Mouse (Mus musculus) heart, embryonic 11.5 days (tissue): Measurements from ENCODE around the gene Cnr2. TPM values are rescaled to one million over a fixed set of nuclear protein-coding genes. Genes with fewer than 3 reads are reported as not detected.

Source experiments
- ATAC-seq: fragments of 200-750 bp; cut with Nextera tagmentation; replicated peaks from 2 replicates; pipeline ENCODE4 v1.8.0; 2017; ENCODE audit warnings: moderate library complexity; ENCODE audit not compliant: insufficient number of reproducible peaks, low FRiP score, low TSS enrichment
- H3K27ac ChIP-seq: fragments of 300-500 bp; sonication (generic); 2 replicates; pipeline ENCODE4 v1.5.1; 2014; ENCODE audit warnings: mild to moderate bottlenecking, low read depth, low read length
- H3K27me3 ChIP-seq: fragments of 300-500 bp; sonication (generic); 2 replicates; pipeline ENCODE4 v1.6.1; 2014; ENCODE audit warnings: mild to moderate bottlenecking, low read length, mixed read lengths; ENCODE audit not compliant: control insufficient read depth, insufficient read depth
- H3K36me3 ChIP-seq: fragments of 300-500 bp; sonication (generic); 2 replicates; pipeline ENCODE4 v1.6.1; 2014; ENCODE audit warnings: mild to moderate bottlenecking, low read length, moderate library complexity, mixed read lengths; ENCODE audit not compliant: control insufficient read depth, insufficient read depth
- H3K4me1 ChIP-seq: fragments of 300-500 bp; sonication (generic); 2 replicates; pipeline ENCODE4 v1.6.1; 2014; ENCODE audit warnings: low read length; ENCODE audit not compliant: control insufficient read depth, insufficient read depth
- H3K4me2 ChIP-seq: fragments of 300-500 bp; sonication (generic); 2 replicates; pipeline ENCODE4 v1.6.1; 2014; ENCODE audit warnings: mild to moderate bottlenecking, moderate library complexity
- H3K4me3 ChIP-seq: fragments of 300-500 bp; sonication (generic); 2 replicates; pipeline ENCODE4 v1.5.1; 2014; ENCODE audit warnings: low read depth, low read length
- H3K9ac ChIP-seq: fragments of 300-500 bp; sonication (generic); 2 replicates; pipeline ENCODE4 v1.6.1; 2014; ENCODE audit warnings: mild to moderate bottlenecking, low read depth, low read length, moderate library complexity
- H3K9me3 ChIP-seq: fragments of 300-500 bp; sonication (generic); replicated peaks from 2 replicates; pipeline ENCODE4 v1.6.1; 2016; ENCODE audit warnings: low read length; ENCODE audit not compliant: control insufficient read depth
- WGBS: fragments of 180-500 bp; shearing (Covaris S2); extraction: QIAGEN DNeasy Blood & Tissue Kit; methylation state at CpG from one replicate; pipeline ENCODE4 v1.1.7; 2014; ENCODE audit not compliant: insufficient replicate concordance; 5-methylcytosine and 5-hydroxymethylcytosine counted together
- polyA plus RNA-seq: library from polyadenylated mRNA; unstranded; fragments of >200 nt; fragmentation: Nextera tagmentation; extraction: Ambion mirVana; gene quantifications from 2 replicates; pipeline ENCODE4 v1.2.1, GENCODE M21; 2014

Gene Cnr2
- polyA plus RNA-seq, 1 experiment from 2014 or later: 0.73 TPM

GRCm38 (mm10) chr4:135919280-135919639 lies 24.1 kb downstream of the Cnr2 start:
- Histone ChIP-seq H3K27ac (no peak overlapping the region), H3K36me3 (no peaks in the 10 kb centered on the region), H3K9me3 (no peaks in the 10 kb centered on the region), H3K9ac (no peak overlapping the region), H3K4me1 (0 out of 2 replicates have a peak, but pooled peaks cover 6% of the 10 kb centered on the region), H3K4me2 (no peak overlapping the region), H3K4me3 (no peak overlapping the region), H3K27me3 (0 out of 2 replicates have a peak, but pooled peaks cover 3% of the 10 kb centered on the region)
- no peak for ATAC-seq
- 86% methylated on average over 3 of the region's 3 CpGs for WGBS

GRCm38 (mm10) chr4:135920304-135921241 lies 25.4 kb downstream of the Cnr2 start, which contains the start of gene Fuca1:
TSS of gene Fuca1 (plus strand) at chr4:135920735.
- 2% methylated on average over 60 of the region's 60 CpGs for WGBS
- Histone ChIP-seq H3K4me3 (peak within 1 kb of the TSS; percentile 79), H3K9me3 (no peaks in the 10 kb centered on the region), H3K9ac (peak within 1 kb of the TSS; percentile 71), H3K27ac (peak within 1 kb of the TSS; percentile 62), H3K27me3 (0 out of 2 replicates have a peak, but pooled peaks cover 3% of the 10 kb centered on the region), H3K36me3 (no peaks in the 10 kb centered on the region), H3K4me1 (0 out of 2 replicates have a peak, but pooled peaks cover 6% of the 10 kb centered on the region), H3K4me2 (peak within 1 kb of the TSS; percentile 87)
- peak; percentile 90 for ATAC-seq

- Histone ChIP-seq H3K9me3 (no peaks in the 10 kb centered on the region), H3K27ac (no peak overlapping the region; the same call in 1 of the 2 replicates)
Observed at GRCm38 (mm10) chr4:135921257-135922120, 26.3 kb downstream of the Cnr2 start.

GRCm38 (mm10) chr4:135922190-135922589 lies 27.0 kb downstream of the Cnr2 start:
- H3K4me1 ChIP-seq: peaks cover 8% of the 10 kb centered on the region; the same call in 1 of the 2 replicates
- H3K36me3 ChIP-seq: no peaks in the 10 kb centered on the region
- H3K27me3 ChIP-seq: 0 out of 2 replicates have a peak, but pooled peaks cover 3% of the 10 kb centered on the region
- H3K4me2 ChIP-seq: peak overlapping the region; percentile 87
- H3K9ac ChIP-seq: no peak overlapping the region
- H3K9me3 ChIP-seq: no peaks in the 10 kb centered on the region
- H3K4me3 ChIP-seq: no peak overlapping the region
- H3K27ac ChIP-seq: no peak overlapping the region
- ATAC-seq: no peak
- WGBS: 70% methylated on average over 1 of the region's 1 CpGs

More at GRCm38 (mm10) chr4:135921257-135922120, 26.3 kb downstream of the Cnr2 start:
- Histone ChIP-seq H3K27me3 (0 out of 2 replicates have a peak, but pooled peaks cover 3% of the 10 kb centered on the region), H3K4me2 (peak overlapping the region; percentile 87), H3K36me3 (no peaks in the 10 kb centered on the region), H3K4me1 (peaks cover 8% of the 10 kb centered on the region; the same call in 1 of the 2 replicates), H3K9ac (peak overlapping the region; percentile 71), H3K4me3 (peak overlapping the region; percentile 79)
- 9% methylated on average over 26 of the region's 26 CpGs for WGBS
- ATAC-seq: no peak

GRCm38 (mm10) chr4:135924418-135924817 lies 29.2 kb downstream of the Cnr2 start:
- Histone ChIP-seq H3K4me1 (peaks cover 8% of the 10 kb centered on the region; the same call in 1 of the 2 replicates), H3K9ac (no peak overlapping the region), H3K4me2 (no peak overlapping the region), H3K9me3 (no peaks in the 10 kb centered on the region), H3K27ac (no peak overlapping the region), H3K27me3 (no peaks in the 10 kb centered on the region), H3K36me3 (no peaks in the 10 kb centered on the region), H3K4me3 (no peak overlapping the region)
- whole genome bisulfite sequencing: 84% methylated on average over 2 of the region's 2 CpGs
- ATAC-seq: no peak

GRCm38 (mm10) chr4:135925341-135925740 lies 30.1 kb downstream of the Cnr2 start:
- no peaks in the 10 kb centered on the region for H3K36me3 ChIP-seq
- no peak for ATAC-seq
- peaks cover 8% of the 10 kb centered on the region; the same call in 1 of the 2 replicates for H3K4me1 ChIP-seq
- H3K27ac ChIP-seq: no peak overlapping the region
- no peak overlapping the region for H3K9ac ChIP-seq
- no peak overlapping the region for H3K4me2 ChIP-seq
- H3K27me3 ChIP-seq: no peaks in the 10 kb centered on the region
- no peaks in the 10 kb centered on the region for H3K9me3 ChIP-seq
- WGBS: 69% methylated on average over 5 of the region's 5 CpGs
- no peak overlapping the region for H3K4me3 ChIP-seq

- no peaks in the 10 kb centered on the region for H3K36me3 ChIP-seq
- 72% methylated on average over 10 of the region's 10 CpGs for WGBS
- H3K4me3 ChIP-seq: no peak overlapping the region
- no peak overlapping the region for H3K4me2 ChIP-seq
- H3K9me3 ChIP-seq: no peaks in the 10 kb centered on the region
- H3K9ac ChIP-seq: no peak overlapping the region
- peaks cover 8% of the 10 kb centered on the region; the same call in 1 of the 2 replicates for H3K4me1 ChIP-seq
- ATAC-seq: no peak
- H3K27ac ChIP-seq: no peak overlapping the region
- no peaks in the 10 kb centered on the region for H3K27me3 ChIP-seq
Observed at GRCm38 (mm10) chr4:135926195-135926808, 31.1 kb downstream of the Cnr2 start.

- no peak for ATAC-seq
- Histone ChIP-seq H3K9ac (no peak overlapping the region), H3K4me2 (no peak overlapping the region), H3K4me1 (peaks cover 5% of the 10 kb centered on the region; the same call in 1 of the 2 replicates), H3K9me3 (no peaks in the 10 kb centered on the region), H3K27me3 (no peaks in the 10 kb centered on the region), H3K27ac (no peak overlapping the region), H3K36me3 (no peaks in the 10 kb centered on the region), H3K4me3 (no peak overlapping the region)
- 84% methylated on average over 3 of the region's 3 CpGs for WGBS
Observed at GRCm38 (mm10) chr4:135926861-135927260, 31.7 kb downstream of the Cnr2 start.
